Mouse (Mus musculus) olfactory bulb, adult 2 months (tissue): ENCODE data around the gene Nrcam. TPM values are rescaled to one million over a fixed set of nuclear protein-coding genes. Genes with fewer than 3 reads are reported as not detected.

ENCODE experiments used
- H3K27ac ChIP-seq: fragments of 200-500 bp; 2 replicates; pipeline ENCODE4 v1.5.1; 2012; ENCODE audit warnings: low read depth, low read length; ENCODE audit not compliant: insufficient read depth
- H3K4me1 ChIP-seq: fragments of 200-500 bp; 2 replicates; pipeline ENCODE4 v1.6.1; 2012; ENCODE audit warnings: low read length; ENCODE audit not compliant: control insufficient read depth, insufficient read depth
- H3K4me3 ChIP-seq: fragments of 200-500 bp; 2 replicates; pipeline ENCODE4 v1.5.1; 2012; ENCODE audit warnings: mild to moderate bottlenecking, low read depth, low read length, moderate library complexity; ENCODE audit not compliant: insufficient read depth
- CTCF ChIP-seq: fragments of 200-500 bp; IDR thresholded peaks from 2 replicates; pipeline ENCODE4 v1.5.1; 2012; ENCODE audit warnings: low read depth, mild to moderate bottlenecking, low read length, moderate library complexity; ENCODE audit not compliant: insufficient read depth
- POLR2A ChIP-seq: fragments of 200-500 bp; IDR thresholded peaks from 2 replicates; pipeline ENCODE4 v1.6.1; 2012; ENCODE audit warnings: mild to moderate bottlenecking, low read depth, low read length, moderate library complexity; ENCODE audit not compliant: insufficient read depth
- WGBS: fragments of 180-500 bp; shearing (Covaris S2); methylation state at CpG from one replicate; pipeline ENCODE4 v1.1.7; 2018; 5-methylcytosine and 5-hydroxymethylcytosine counted together
- polyA plus RNA-seq: library from polyadenylated mRNA; stranded (reverse); fragments of >200 nt; gene quantifications from 2 replicates; pipeline ENCODE4 v1.2.4, GENCODE M21; 2012; ENCODE audit warnings: low replicate concordance; ENCODE audit not compliant: missing spikeins, insufficient read depth, insufficient read length

Nrcam gene
- polyA plus RNA-seq, 1 experiment, result 445 TPM

DNA sequence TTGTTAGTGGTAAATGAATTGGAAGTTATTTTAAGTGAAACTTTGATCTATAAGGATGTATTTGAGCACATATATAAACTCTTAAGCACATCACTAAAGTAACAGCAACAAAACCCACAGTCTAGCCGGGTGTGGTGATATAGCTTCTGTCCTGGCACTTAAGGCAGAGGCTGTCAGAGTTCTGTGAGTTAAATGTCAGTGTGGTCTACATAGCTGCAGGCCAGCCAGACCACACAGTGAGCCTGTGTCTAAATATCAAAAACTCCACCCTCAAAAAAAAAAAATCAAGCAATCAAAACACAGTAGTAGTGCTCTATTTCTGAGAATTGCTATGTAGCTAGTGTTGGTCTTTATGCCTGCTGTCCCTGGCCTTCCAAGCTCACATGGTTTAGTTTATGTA, 59.5 kb downstream of the Nrcam start:
- 83% methylated on average over 1 of the region's 1 CpGs for WGBS
- Histone ChIP-seq H3K27ac (no peak overlapping the region), H3K4me3 (no peak overlapping the region), H3K4me1 (peaks cover 2% of the 10 kb centered on the region; the same call in 1 of the 2 replicates)
- TF ChIP-seq CTCF (no peak), POLR2A (no peak)

DNA sequence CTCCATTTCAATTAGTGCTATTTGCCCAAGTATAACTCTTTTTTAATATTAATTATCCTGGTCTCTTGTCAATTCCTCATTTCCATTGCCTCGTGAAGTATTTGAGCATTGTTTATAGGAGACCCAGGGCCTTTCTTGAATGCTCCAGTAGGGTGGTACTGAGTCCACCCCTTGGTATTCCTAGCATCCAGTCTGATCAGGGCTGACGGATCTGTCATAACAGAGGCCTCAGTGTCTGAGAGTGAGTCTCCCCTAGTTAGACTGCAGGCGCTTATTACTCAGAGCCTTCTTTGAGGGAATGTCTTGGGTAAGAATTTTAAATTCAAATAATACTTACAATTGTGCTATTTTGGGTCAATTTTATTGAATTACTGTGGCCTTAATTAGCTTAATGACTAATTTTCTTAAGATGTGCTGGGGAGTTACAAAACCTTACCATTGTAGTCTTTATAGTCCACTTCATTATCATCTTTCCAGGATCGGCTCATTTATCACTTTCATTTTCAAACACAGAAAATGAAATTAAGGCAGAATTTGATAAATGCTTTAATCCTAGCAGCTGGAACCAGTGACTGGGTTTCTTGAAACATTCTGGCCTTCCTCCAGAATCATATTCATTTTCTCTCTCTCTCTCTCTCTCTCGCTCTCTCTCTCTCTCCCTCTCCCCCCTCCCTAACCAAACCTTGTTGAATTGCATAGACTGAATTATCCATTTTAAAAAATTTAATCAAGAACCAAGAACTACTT, 61.9 kb downstream of the Nrcam start:
- no peak overlapping the region for H3K4me3 ChIP-seq
- WGBS, result 41% methylated on average over 5 of the region's 5 CpGs
- peaks cover 5% of the 10 kb centered on the region for H3K4me1 ChIP-seq
- H3K27ac ChIP-seq, result peak overlapping the region; percentile 20; the same call in 1 of the 2 replicates
- TF ChIP-seq POLR2A (no peak), CTCF (no peak)

DNA sequence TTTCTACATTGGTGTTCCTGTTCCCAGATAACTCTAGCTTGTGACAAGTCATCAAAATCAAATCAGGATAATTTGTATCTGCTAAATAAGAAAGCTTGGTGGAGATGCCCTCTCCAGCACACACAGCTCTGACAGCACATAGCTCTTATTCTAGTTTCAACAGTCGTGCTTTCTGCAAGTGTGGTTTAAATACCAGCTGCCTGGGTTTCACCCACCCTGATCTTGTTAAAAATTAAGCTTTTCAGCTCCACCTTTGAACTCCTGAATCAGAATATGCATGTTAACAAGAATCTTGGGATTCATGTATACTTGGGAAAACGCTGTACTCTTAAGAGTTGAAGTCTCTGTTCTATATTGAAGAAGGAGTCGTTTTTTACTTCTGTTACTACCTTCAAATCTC, 66.2 kb downstream of the Nrcam start:
- no peak for TF ChIP-seq CTCF
- no peak for TF ChIP-seq POLR2A

DNA sequence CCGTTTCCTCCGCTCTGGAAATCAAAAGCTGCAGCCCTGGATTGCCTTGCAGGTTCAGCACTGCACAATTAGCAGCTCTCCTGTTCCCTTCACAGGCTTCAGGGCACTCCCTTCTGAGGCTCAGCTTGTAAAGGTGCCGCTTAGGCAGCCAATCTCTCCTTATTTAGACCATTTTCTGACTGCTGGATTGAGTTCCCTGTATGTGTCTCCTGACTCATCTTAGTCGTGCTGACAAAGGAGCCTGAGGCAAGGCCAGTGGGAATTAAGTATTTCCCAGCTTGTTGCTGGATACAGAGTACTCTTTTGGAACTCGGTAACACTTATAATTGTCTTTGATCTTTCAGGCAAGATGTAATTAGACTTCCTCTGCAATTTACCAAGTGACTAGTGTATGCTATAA, 69.1 kb downstream of the Nrcam start:
- Histone ChIP-seq H3K27ac (peak overlapping the region; percentile 44), H3K4me1 (peaks cover 5% of the 10 kb centered on the region), H3K4me3 (no peak overlapping the region)
- WGBS, result 12% methylated on average over 5 of the region's 5 CpGs
- TF ChIP-seq POLR2A (no peak), CTCF (no peak)

More for the DNA sequence above, 66.2 kb downstream of the Nrcam start:
- H3K4me1 ChIP-seq, result peaks cover 7% of the 10 kb centered on the region
- H3K27ac ChIP-seq, result peak overlapping the region; percentile 73; the same call in 1 of the 2 replicates
- WGBS, result 60% methylated on average over 3 of the region's 3 CpGs
- H3K4me3 ChIP-seq, result no peak overlapping the region

DNA sequence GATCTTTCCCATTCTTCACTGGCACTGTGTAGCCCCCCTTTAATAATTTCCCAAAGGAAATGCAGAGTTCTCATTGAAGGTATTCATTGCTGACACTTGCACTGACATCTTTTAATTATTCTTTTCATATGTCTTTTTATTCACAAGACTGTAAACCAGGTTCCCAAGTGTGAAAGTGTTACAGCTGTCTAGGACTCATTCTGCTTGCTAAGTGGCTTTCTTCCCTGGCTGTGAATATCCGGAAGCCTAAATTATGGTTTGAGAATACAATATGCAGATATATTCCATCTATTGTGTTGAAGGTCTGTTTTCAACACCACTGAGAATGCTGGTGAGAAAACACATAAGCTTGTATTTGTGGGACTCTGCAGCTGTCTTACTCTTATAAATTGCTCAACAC, 73.4 kb downstream of the Nrcam start:
- Histone ChIP-seq H3K4me1 (0 out of 2 replicates have a peak, but pooled peaks cover 2% of the 10 kb centered on the region), H3K27ac (no peak overlapping the region), H3K4me3 (no peak overlapping the region)
- 32% methylated on average over 1 of the region's 1 CpGs for WGBS
- TF ChIP-seq CTCF (no peak), POLR2A (no peak)

DNA sequence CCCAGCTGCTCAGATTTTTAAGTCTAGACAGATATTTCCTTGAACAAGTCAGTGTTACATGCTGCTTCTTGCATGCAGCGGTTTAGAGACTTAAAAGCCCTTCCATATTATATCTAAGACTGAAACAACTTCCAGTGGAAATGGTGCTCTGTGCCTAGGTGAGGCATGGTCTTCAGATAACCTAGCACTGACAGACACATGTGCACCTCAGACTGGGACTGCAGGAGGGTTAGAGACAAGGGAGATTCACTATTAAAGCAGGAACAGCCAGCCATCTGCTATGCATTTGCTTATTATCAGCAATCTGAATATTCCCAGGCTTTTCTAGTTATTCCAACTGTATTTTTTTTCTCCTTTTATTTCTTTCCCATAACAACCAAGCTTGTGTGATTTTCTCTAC, 74.6 kb downstream of the Nrcam start:
- no peak for TF ChIP-seq CTCF
- TF ChIP-seq POLR2A, result no peak
- peak overlapping the region; percentile 79 for H3K27ac ChIP-seq
- no peaks in the 10 kb centered on the region for H3K4me1 ChIP-seq
- H3K4me3 ChIP-seq, result no peak overlapping the region
- WGBS, result 53% methylated on average over 1 of the region's 1 CpGs

DNA sequence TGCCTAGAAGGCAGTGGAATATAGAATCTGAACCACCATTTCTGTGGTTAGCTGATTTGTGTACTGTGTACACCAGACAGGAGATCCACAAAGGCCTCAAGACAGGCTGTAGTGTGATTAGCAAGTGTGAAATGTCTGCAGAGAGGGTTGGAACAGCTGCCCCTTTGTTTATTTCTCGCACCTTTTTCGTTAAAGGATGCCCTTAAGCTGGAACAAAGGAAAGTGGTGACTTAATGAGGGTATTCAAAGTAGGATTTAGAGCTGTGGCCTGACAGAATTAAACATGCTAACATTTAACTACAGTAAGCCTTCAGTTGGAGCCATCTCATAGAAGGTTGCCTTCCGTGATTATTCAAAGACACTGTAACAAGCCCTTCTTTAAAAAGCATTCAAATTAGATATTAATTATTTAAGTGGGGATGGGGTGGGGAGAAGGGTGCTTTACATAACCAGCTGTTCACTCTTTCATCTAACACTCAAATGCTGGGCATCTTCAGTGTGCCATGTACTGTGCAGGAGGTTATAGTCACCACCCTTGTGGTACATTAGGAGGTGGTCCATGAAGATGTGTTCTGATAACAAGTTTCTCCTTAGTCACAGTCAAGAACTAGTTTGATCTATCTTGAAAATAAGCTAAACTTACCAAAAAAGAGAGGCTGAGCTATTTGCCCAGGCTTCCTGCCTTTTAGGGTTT, 75.2 kb downstream of the Nrcam start:
- no peak overlapping the region for H3K4me3 ChIP-seq
- no peaks in the 10 kb centered on the region for H3K4me1 ChIP-seq
- WGBS, result 31% methylated on average over 3 of the region's 3 CpGs
- peak overlapping the region; percentile 16; the same call in 1 of the 2 replicates for H3K27ac ChIP-seq
- TF ChIP-seq CTCF (no peak), POLR2A (no peak)

DNA sequence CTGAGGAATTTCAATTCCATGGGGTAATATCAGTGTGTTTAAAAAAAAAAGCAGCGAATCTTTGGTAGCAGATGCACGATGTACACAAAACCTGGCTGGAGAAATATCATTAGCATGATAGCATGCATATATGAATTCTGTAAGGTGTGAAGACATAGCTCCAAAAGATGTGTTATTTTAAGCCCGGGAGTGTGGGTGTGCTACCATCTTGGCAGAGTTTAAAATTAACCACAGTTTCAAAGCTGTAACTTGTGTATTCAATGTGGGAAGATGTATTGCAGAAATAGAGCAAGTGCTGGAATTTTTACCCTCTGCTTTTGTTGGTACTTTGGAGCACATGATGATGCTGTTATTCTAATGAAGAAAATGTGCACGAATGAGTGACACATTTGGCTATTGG, 81.1 kb downstream of the Nrcam start:
- 31% methylated on average over 4 of the region's 4 CpGs for WGBS
- H3K4me1 ChIP-seq, result no peaks in the 10 kb centered on the region
- H3K27ac ChIP-seq, result peak overlapping the region; percentile 83
- no peak overlapping the region for H3K4me3 ChIP-seq
- TF ChIP-seq POLR2A (no peak), CTCF (no peak)

DNA sequence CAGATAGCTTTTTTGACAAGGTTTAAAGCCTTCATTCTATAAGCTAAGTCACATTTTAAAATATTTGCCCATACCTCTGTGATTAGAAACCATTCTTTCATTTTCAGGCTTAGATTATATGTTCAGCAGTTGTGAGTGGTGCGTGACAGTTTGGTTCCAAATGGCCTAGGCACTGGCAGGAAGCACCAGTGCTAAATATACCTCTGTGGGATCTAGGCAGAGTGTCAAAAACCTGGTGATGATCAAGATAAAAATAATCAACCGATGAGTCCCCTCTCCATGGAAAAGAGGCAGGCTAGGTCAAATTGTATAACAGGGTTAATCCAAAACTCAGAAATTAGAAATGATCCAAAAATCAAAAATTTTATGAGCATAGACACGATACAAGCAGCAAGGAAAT, 82.3 kb downstream of the Nrcam start:
- H3K4me3 ChIP-seq, result no peak overlapping the region
- 74% methylated on average over 3 of the region's 3 CpGs for WGBS
- no peak overlapping the region for H3K27ac ChIP-seq
- TF ChIP-seq CTCF (no peak), POLR2A (no peak)
- H3K4me1 ChIP-seq, result no peaks in the 10 kb centered on the region
